Mouse (Mus musculus) thymus, adult 2 months (tissue): ENCODE measurements around the gene Klf6. TPM values are rescaled to one million over a fixed set of nuclear protein-coding genes. Genes with fewer than 3 reads are reported as not detected.

Experiments
- DNase-seq: peaks from one replicate; pipeline ENCODE4 v3.0.0; 2021
- H3K27ac ChIP-seq: fragments of 200-500 bp; 2 replicates; pipeline ENCODE4 v1.5.1; 2012; ENCODE audit warnings: low read length, control low read depth; ENCODE audit not compliant: control insufficient read depth, insufficient read depth
- H3K27me3 ChIP-seq: fragments of 200-500 bp; 2 replicates; pipeline ENCODE4 v1.6.1; 2012; ENCODE audit warnings: mild to moderate bottlenecking, low read length, moderate library complexity, mixed read lengths; ENCODE audit not compliant: control insufficient read depth, insufficient read depth
- H3K36me3 ChIP-seq: fragments of 200-500 bp; 2 replicates; pipeline ENCODE4 v1.6.1; 2012; ENCODE audit warnings: mild to moderate bottlenecking, low read length, moderate library complexity; ENCODE audit not compliant: control insufficient read depth, insufficient read depth
- H3K4me1 ChIP-seq: fragments of 200-500 bp; replicated peaks from 2 replicates; pipeline ENCODE4 v1.6.1; 2012; ENCODE audit warnings: low read length; ENCODE audit not compliant: control insufficient read depth, insufficient read depth
- H3K4me3 ChIP-seq: fragments of 200-500 bp; 2 replicates; pipeline ENCODE4 v1.5.1; 2012; ENCODE audit warnings: mild to moderate bottlenecking, low read length, control low read depth, moderate library complexity; ENCODE audit not compliant: control insufficient read depth, insufficient read depth
- CTCF ChIP-seq: fragments of 200-500 bp; IDR thresholded peaks from 2 replicates; pipeline ENCODE4 v1.5.1; 2012; ENCODE audit warnings: mild to moderate bottlenecking, control low read depth, low read length, moderate library complexity, borderline replicate concordance; ENCODE audit not compliant: control insufficient read depth, poor library complexity, insufficient read depth; ENCODE audit errors: extremely low read depth
- POLR2A ChIP-seq: fragments of 200-500 bp; IDR thresholded peaks from 2 replicates; pipeline ENCODE4 v1.6.1; 2012; ENCODE audit warnings: mild to moderate bottlenecking, low read length, control low read depth, moderate library complexity; ENCODE audit not compliant: control insufficient read depth, poor library complexity, insufficient read depth; ENCODE audit errors: extremely low read depth
- WGBS: fragments of 180-500 bp; shearing (Covaris S2); methylation state at CpG from one replicate; pipeline ENCODE4 v1.1.7; 2018; 5-methylcytosine and 5-hydroxymethylcytosine counted together
- polyA plus RNA-seq: library from polyadenylated mRNA; depleted of rRNA; stranded (reverse); fragments of >200 nt; gene quantifications from 2 replicates; pipeline ENCODE4 v1.2.3, GENCODE M21; 2012

The Klf6 gene
- polyA plus RNA-seq, 1 experiment, result 21.8 TPM

GRCm38 (mm10) chr13:5844338-5844737 lies 16.9 kb upstream of the Klf6 start:
- Histone ChIP-seq H3K27ac (no peak overlapping the region), H3K36me3 (no peaks in the 10 kb centered on the region), H3K4me1 (peaks cover 7% of the 10 kb centered on the region), H3K4me3 (no peak overlapping the region), H3K27me3 (no peaks in the 10 kb centered on the region)
- 89% methylated on average over 5 of the region's 5 CpGs for WGBS
- no peak for TF ChIP-seq CTCF
- no peak for TF ChIP-seq POLR2A
- no peak for DNase-seq

GRCm38 (mm10) chr13:5845161-5845590 lies 16.1 kb upstream of the Klf6 start:
- no peak for DNase-seq
- no peak for TF ChIP-seq POLR2A
- no peak overlapping the region; the same call in 1 of the 2 replicates for H3K27ac ChIP-seq
- H3K4me1 ChIP-seq, result peaks cover 7% of the 10 kb centered on the region
- H3K4me3 ChIP-seq, result no peak overlapping the region
- H3K36me3 ChIP-seq, result no peaks in the 10 kb centered on the region
- 43% methylated on average over 10 of the region's 10 CpGs for WGBS
- no peaks in the 10 kb centered on the region for H3K27me3 ChIP-seq

- H3K27me3 ChIP-seq, result no peaks in the 10 kb centered on the region
- no peak for DNase-seq
- peaks cover 7% of the 10 kb centered on the region for H3K4me1 ChIP-seq
- TF ChIP-seq CTCF, result no peak
- TF ChIP-seq POLR2A, result no peak
- H3K4me3 ChIP-seq, result no peak overlapping the region
- H3K36me3 ChIP-seq, result no peaks in the 10 kb centered on the region
- WGBS, result 15% methylated on average over 5 of the region's 5 CpGs
- no peak overlapping the region for H3K27ac ChIP-seq
Observed at GRCm38 (mm10) chr13:5845605-5846004, 15.7 kb upstream of the Klf6 start.

GRCm38 (mm10) chr13:5846860-5847259 lies 14.4 kb upstream of the Klf6 start:
- Histone ChIP-seq H3K36me3 (no peaks in the 10 kb centered on the region), H3K27ac (no peak overlapping the region), H3K4me1 (peaks cover 7% of the 10 kb centered on the region), H3K4me3 (no peak overlapping the region), H3K27me3 (no peaks in the 10 kb centered on the region)
- no peak for DNase-seq
- no peak for TF ChIP-seq CTCF
- no peak for TF ChIP-seq POLR2A
- WGBS, result 52% methylated on average over 4 of the region's 4 CpGs

GRCm38 (mm10) chr13:5847736-5848135 lies 13.5 kb upstream of the Klf6 start:
- no peaks in the 10 kb centered on the region for H3K27me3 ChIP-seq
- TF ChIP-seq CTCF, result no peak
- no peak for TF ChIP-seq POLR2A
- H3K36me3 ChIP-seq, result no peaks in the 10 kb centered on the region
- 59% methylated on average over 2 of the region's 2 CpGs for WGBS
- no peak overlapping the region for H3K4me3 ChIP-seq
- H3K4me1 ChIP-seq, result peaks cover 7% of the 10 kb centered on the region
- no peak overlapping the region for H3K27ac ChIP-seq
- no peak for DNase-seq

- peak; percentile 77; the same call in 1 of the 2 replicates for TF ChIP-seq CTCF
- TF ChIP-seq POLR2A, result no peak
- H3K4me1 ChIP-seq, result peaks cover 9% of the 10 kb centered on the region
- H3K27me3 ChIP-seq, result no peaks in the 10 kb centered on the region
- peak; percentile 71 for DNase-seq
- H3K36me3 ChIP-seq, result peaks cover 11% of the 10 kb centered on the region
- peak overlapping the region; percentile 68 for H3K4me3 ChIP-seq
- H3K27ac ChIP-seq, result peak overlapping the region; percentile 83
- WGBS, result under 1% methylated on average over 27 of the region's 27 CpGs
Observed at GRCm38 (mm10) chr13:5860651-5861156, 578 bp upstream of the Klf6 start.

GRCm38 (mm10) chr13:5862003-5862625 lies 832 bp downstream of the Klf6 start:
- TF ChIP-seq CTCF, result no peak
- no peak for TF ChIP-seq POLR2A
- peak overlapping the region; percentile 66 for H3K27ac ChIP-seq
- H3K36me3 ChIP-seq, result peaks cover 25% of the 10 kb centered on the region
- peaks cover 11% of the 10 kb centered on the region for H3K4me1 ChIP-seq
- DNase-seq, result peak; percentile 66
- 0% methylated on average over 20 of the region's 20 CpGs for WGBS
- H3K27me3 ChIP-seq, result no peaks in the 10 kb centered on the region
- H3K4me3 ChIP-seq, result peak overlapping the region; percentile 75
